Mouse (Mus musculus) thymus, postnatal 14 days (tissue): ENCODE measurements around the gene Nadk2.
A peak's percentile ranks its signal among the peaks of the same experiment; 100 is the strongest.

Source experiments
- DNase-seq: peaks from one replicate; pipeline ENCODE4 v3.0.0; 2021

The Nadk2 gene

GRCm38 (mm10) chr15:9088683-9089072, 17.6 kb downstream of the Nadk2 start:
- no peak for DNase-seq

- no peak for DNase-seq
These were observed 18.2 kb downstream of the Nadk2 start for GRCm38 (mm10) chr15:9089136-9089720.

- DNase-seq = no peak
These were observed 19.6 kb downstream of the Nadk2 start for GRCm38 (mm10) chr15:9090662-9091061.

- no peak for DNase-seq
These were observed 22.7 kb downstream of the Nadk2 start for GRCm38 (mm10) chr15:9093598-9094365.

- no peak for DNase-seq
These were observed 23.3 kb downstream of the Nadk2 start for GRCm38 (mm10) chr15:9094366-9094750.

GRCm38 (mm10) chr15:9096865-9097264, 25.8 kb downstream of the Nadk2 start:
- no peak for DNase-seq

- no peak for DNase-seq
These were observed 29.5 kb downstream of the Nadk2 start for GRCm38 (mm10) chr15:9100446-9101077.

GRCm38 (mm10) chr15:9106303-9107074, 35.4 kb downstream of the Nadk2 start:
- no peak for DNase-seq

GRCm38 (mm10) chr15:9110526-9111347, 39.7 kb downstream of the Nadk2 start:
- no peak for DNase-seq

GRCm38 (mm10) chr15:9111648-9112047, 40.6 kb downstream of the Nadk2 start:
- no peak for DNase-seq

- DNase-seq = no peak
These were observed 42.5 kb downstream of the Nadk2 start for GRCm38 (mm10) chr15:9113556-9113955.

GRCm38 (mm10) chr15:9114131-9114530, 43.1 kb downstream of the Nadk2 start:
- DNase-seq = no peak

GRCm38 (mm10) chr15:9114599-9114998, 43.5 kb downstream of the Nadk2 start:
- no peak for DNase-seq

GRCm38 (mm10) chr15:9118852-9119251, 47.8 kb downstream of the Nadk2 start:
- DNase-seq = no peak

GRCm38 (mm10) chr15:9120081-9120480, 49.0 kb downstream of the Nadk2 start:
- peak; percentile 29 for DNase-seq

GRCm38 (mm10) chr15:9122989-9123388, 51.9 kb downstream of the Nadk2 start:
- no peak for DNase-seq

- DNase-seq = no peak
These were observed 53.8 kb downstream of the Nadk2 start for GRCm38 (mm10) chr15:9124856-9125255.

- DNase-seq = no peak
These were observed 56.2 kb downstream of the Nadk2 start for GRCm38 (mm10) chr15:9127051-9127791.

GRCm38 (mm10) chr15:9130772-9131498, 59.9 kb downstream of the Nadk2 start:
- no peak for DNase-seq

GRCm38 (mm10) chr15:9131499-9131888, 60.4 kb downstream of the Nadk2 start:
- no peak for DNase-seq
